Mouse (Mus musculus): ENCODE measurements at regions not wholly inside any gene's neighbourhood (a gene's known extent, or its start where the extent isn't known, plus 50 kb on each side); places are given as distances from the start of the nearest gene placed in this dataset.

DNA sequence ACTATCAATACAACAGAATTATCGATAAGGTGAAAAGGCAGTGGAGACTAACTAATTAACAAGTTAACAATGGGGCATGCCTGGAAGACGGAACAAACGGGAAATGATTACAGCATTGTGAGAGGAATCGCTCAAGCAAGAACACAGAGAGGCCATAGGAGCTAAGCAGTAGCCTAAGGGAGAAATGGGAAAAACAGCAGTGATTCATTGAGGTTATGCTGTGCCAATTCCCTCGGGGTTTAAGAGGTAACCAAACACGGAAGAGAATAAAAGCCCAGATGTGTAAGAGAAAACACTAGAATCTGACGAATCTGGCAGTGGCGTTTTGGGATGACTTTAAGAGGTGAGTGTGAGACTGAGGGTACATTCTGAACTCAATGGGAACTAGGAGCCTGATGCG, 100.5 kb upstream of the Tspan8 start:
- no peak for DNase-seq (ENCODE audit: low read depth, low spot score)
- Histone ChIP-seq H3K9me3 (replicated peaks; ENCODE audit: insufficient read depth, low read length) (no peaks in the 10 kb centered on the region), H3K79me2 (ENCODE audit: control insufficient read depth, insufficient read depth, low read length, poor library complexity) (no peaks in the 10 kb centered on the region), H3K4me3 (ENCODE audit: control insufficient read depth in 1 of 2, insufficient read depth in 1 of 2, low read depth in 2 of 2, low read length in 2 of 2) (no peak overlapping the region), H3K4me1 (ENCODE audit: control insufficient read depth in 1 of 2, insufficient read depth in 2 of 2, low read length in 2 of 2) (no peaks in the 10 kb centered on the region), H3K9ac (ENCODE audit: control insufficient read depth, low read depth, low read length, poor library complexity, severe bottlenecking) (no peak overlapping the region), H3K27me3 (ENCODE audit: control insufficient read depth in 1 of 2, insufficient read depth in 2 of 2, low read length in 2 of 2) (no peaks in the 10 kb centered on the region), H3K27ac (ENCODE audit: control insufficient read depth, low read depth, low read length) (no peak overlapping the region), H3K36me3 (ENCODE audit: control insufficient read depth in 1 of 2, insufficient read depth in 2 of 2, low read length in 2 of 2) (no peaks in the 10 kb centered on the region)
- TF ChIP-seq MAZ (IDR thresholded peaks at IDR 0.05; ENCODE audit: low read depth, low read length) (no peak), BHLHE40 (IDR thresholded peaks at IDR 0.05; ENCODE audit: borderline replicate concordance, low read depth, low read length) (no peak), RAD21 (IDR thresholded peaks at IDR 0.05; ENCODE audit: low read depth, low read length) (no peak), EP300 (IDR thresholded peaks at IDR 0.05; ENCODE audit: low read depth in 1 of 2, low read length in 2 of 2) (no peak), MEF2A (IDR thresholded peaks at IDR 0.05; ENCODE audit: extremely low read depth, insufficient replicate concordance, low read depth, low read length, poor library complexity, severe bottlenecking) (no peak), E2F4 (IDR thresholded peaks at IDR 0.05; ENCODE audit: borderline replicate concordance, low read depth, low read length) (no peak), POLR2AphosphoS5 (IDR thresholded peaks at IDR 0.05; ENCODE audit: borderline replicate concordance, low read depth, low read length) (no peak), SMC3 (IDR thresholded peaks at IDR 0.05; ENCODE audit: low read depth, low read length) (no peak), CHD2 (IDR thresholded peaks at IDR 0.05; ENCODE audit: low read length) (no peak), NELFE (IDR thresholded peaks at IDR 0.05; ENCODE audit: low read depth, low read length) (no peak), MAX (IDR thresholded peaks at IDR 0.05; ENCODE audit: low read length) (no peak), ELF1 (IDR thresholded peaks at IDR 0.05; ENCODE audit: low read depth, low read length) (no peak), GATA1 (IDR thresholded peaks at IDR 0.05; ENCODE audit: low read depth, low read length) (no peak), ZMIZ1 (IDR thresholded peaks at IDR 0.05; ENCODE audit: low read depth, low read length) (no peak), MAFK (IDR thresholded peaks at IDR 0.05; ENCODE audit: borderline replicate concordance, low read depth, low read length) (no peak), MYC (IDR thresholded peaks at IDR 0.05; ENCODE audit: low read depth, low read length) (no peak), CHD1 (IDR thresholded peaks at IDR 0.05; ENCODE audit: low read depth, low read length) (no peak), ETS1 (IDR thresholded peaks at IDR 0.05; ENCODE audit: low read depth, low read length) (no peak), NRF1 (IDR thresholded peaks at IDR 0.05; ENCODE audit: insufficient read depth, low read depth, low read length, poor library complexity, severe bottlenecking) (no peak), CTCF (IDR thresholded peaks at IDR 0.05 in 2 of 3, conservative IDR thresholded peaks at IDR 0.05 in 1 of 3; ENCODE audit: control insufficient read depth in 1 of 3, insufficient read depth in 1 of 3, low read depth in 2 of 3, low read length in 3 of 3, poor library complexity in 1 of 3, severe bottlenecking in 1 of 3) (no peak)

DNA sequence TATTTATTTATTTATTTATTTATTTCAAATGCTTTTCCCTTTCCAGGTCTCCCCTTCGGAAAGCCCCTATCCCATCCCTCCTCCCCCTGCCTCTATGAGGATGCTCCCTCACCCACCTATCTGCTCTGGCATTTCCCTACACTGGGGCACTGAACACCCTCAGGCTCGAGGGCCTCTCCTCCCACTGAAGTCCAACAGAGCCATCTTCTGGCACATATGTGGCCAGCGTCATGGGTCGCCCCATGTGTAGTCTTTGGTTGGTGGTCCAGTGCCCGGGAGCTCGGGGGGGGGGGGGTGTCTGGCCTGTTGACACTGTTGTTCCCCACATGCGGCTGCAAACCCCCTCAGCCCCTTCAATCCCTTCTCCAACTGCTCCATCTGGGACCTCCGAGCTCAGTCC, 99.6 kb upstream of the Tspan8 start:
- Histone ChIP-seq H3K4me1 (ENCODE audit: control insufficient read depth in 1 of 2, insufficient read depth in 2 of 2, low read length in 2 of 2) (no peaks in the 10 kb centered on the region), H3K36me3 (ENCODE audit: control insufficient read depth in 1 of 2, insufficient read depth in 2 of 2, low read length in 2 of 2) (no peaks in the 10 kb centered on the region), H3K4me3 (ENCODE audit: control insufficient read depth in 1 of 2, insufficient read depth in 1 of 2, low read depth in 2 of 2, low read length in 2 of 2) (no peak overlapping the region), H3K9me3 (replicated peaks; ENCODE audit: insufficient read depth, low read length) (no peaks in the 10 kb centered on the region), H3K27ac (ENCODE audit: control insufficient read depth, low read depth, low read length) (no peak overlapping the region), H3K27me3 (ENCODE audit: control insufficient read depth in 1 of 2, insufficient read depth in 2 of 2, low read length in 2 of 2) (no peaks in the 10 kb centered on the region), H3K9ac (ENCODE audit: control insufficient read depth, low read depth, low read length, poor library complexity, severe bottlenecking) (no peak overlapping the region), H3K79me2 (ENCODE audit: control insufficient read depth, insufficient read depth, low read length, poor library complexity) (no peaks in the 10 kb centered on the region)
- no peak for TF ChIP-seq TBP (IDR thresholded peaks at IDR 0.05; ENCODE audit: low read depth, low read length)
- no peak for TF ChIP-seq GATA1 (IDR thresholded peaks at IDR 0.05; ENCODE audit: low read depth, low read length)
- TF ChIP-seq MAZ (IDR thresholded peaks at IDR 0.05; ENCODE audit: low read depth, low read length): no peak
- no peak for TF ChIP-seq TCF12 (IDR thresholded peaks at IDR 0.05; ENCODE audit: low read depth, low read length)
- no peak for TF ChIP-seq USF2 (IDR thresholded peaks at IDR 0.05; ENCODE audit: borderline replicate concordance in 1 of 2, insufficient read depth in 1 of 2, low read depth in 1 of 2, low read length in 2 of 2)
- TF ChIP-seq RCOR1 (IDR thresholded peaks at IDR 0.05; ENCODE audit: low read depth, low read length): no peak
- TF ChIP-seq CHD1 (IDR thresholded peaks at IDR 0.05; ENCODE audit: low read depth, low read length): no peak
- no peak for DNase-seq (ENCODE audit: low read depth, low spot score)
